Mouse (Mus musculus): ENCODE measurements around the gene Hist1h4i.
"Not testable (repeated sequence)": the region's sequence is repeated elsewhere in the genome, so short reads cannot be mapped to it uniquely, and the experiment has no call there.

GRCm38 (mm10) chr13:22084140-22084539 is 43.0 kb upstream of the Hist1h4i start, which contains the start of gene Vmn1r188:
- not testable (repeated sequence) for TF ChIP-seq CTCF (IDR thresholded peaks at IDR 0.05; ENCODE audit: extremely low read depth, insufficient read depth, insufficient read length, insufficient replicate concordance); POLR2A (IDR thresholded peaks at IDR 0.05; ENCODE audit: low read depth, low read length)
